Mouse (Mus musculus) brain, embryonic 14.5 days (tissue): ENCODE results near the gene Psmc3ip.

ENCODE experiments used
- CTCF ChIP-seq: fragments of 200-500 bp; IDR thresholded peaks from 2 replicates; pipeline ENCODE4 v1.5.1; 2012; ENCODE audit warnings: inconsistent platforms, mild to moderate bottlenecking, moderate library complexity, borderline replicate concordance; ENCODE audit not compliant: insufficient read depth, insufficient read length; ENCODE audit errors: extremely low read depth
- POLR2A ChIP-seq: fragments of 200-500 bp; IDR thresholded peaks from 2 replicates; pipeline ENCODE4 v1.6.1; 2012; ENCODE audit warnings: mild to moderate bottlenecking, inconsistent platforms, borderline replicate concordance; ENCODE audit not compliant: poor library complexity, insufficient read depth, insufficient read length, severe bottlenecking; ENCODE audit errors: extremely low read depth

DNA sequence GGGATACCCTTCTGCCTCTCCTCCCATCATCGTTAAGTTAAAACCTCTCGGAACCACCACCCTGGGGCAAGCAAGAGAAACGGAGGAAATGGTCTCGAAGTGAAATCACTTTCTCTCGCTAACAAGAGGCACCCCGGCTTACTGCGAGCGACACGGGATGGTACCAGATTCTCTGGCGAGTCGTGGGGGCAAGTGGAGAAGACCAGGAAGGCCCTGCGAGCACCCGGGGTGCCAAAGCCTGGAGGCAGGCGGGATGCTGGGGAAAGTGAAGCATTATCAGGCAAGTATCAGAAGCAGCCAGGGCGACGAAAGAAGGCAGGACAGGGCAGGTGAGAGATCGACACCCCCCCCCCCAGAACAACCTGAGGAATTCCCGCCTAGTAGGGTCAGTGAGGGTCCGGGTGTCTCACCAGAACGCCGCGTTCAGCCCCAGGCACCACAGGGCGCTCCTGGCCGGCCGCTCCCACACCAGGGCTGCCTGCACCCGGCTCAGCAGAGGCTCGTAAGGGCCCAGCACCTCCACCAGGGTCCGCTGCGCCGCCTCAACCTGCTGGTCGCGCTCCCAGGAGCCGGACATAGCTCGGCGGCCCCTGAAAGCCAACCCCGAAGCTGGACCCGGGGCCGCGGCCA is 24.0 kb upstream of the Psmc3ip start:
- TF ChIP-seq CTCF (no peak), POLR2A (no peak)
